Mouse (Mus musculus) kidney, adult 2 months (tissue): ENCODE measurements around the gene Wdr54. TPM values are rescaled to one million over a fixed set of nuclear protein-coding genes. Genes with fewer than 3 reads are reported as not detected.
A peak's percentile ranks its signal among the peaks of the same experiment; 100 is the strongest.

Source experiments
- DNase-seq: peaks from one replicate; pipeline ENCODE4 v3.0.0; 2021
- H3K27ac ChIP-seq: fragments of 200-500 bp; 2 replicates; pipeline ENCODE4 v1.5.1; 2012; ENCODE audit warnings: low read depth, low read length, control low read depth, inconsistent platforms; ENCODE audit not compliant: insufficient read depth
- H3K27me3 ChIP-seq: fragments of 200-500 bp; replicated peaks from 2 replicates; pipeline ENCODE4 v1.6.1; 2012; ENCODE audit warnings: mild to moderate bottlenecking, moderate library complexity, low read length, inconsistent platforms; ENCODE audit not compliant: control insufficient read depth, insufficient read depth
- H3K36me3 ChIP-seq: fragments of 200-500 bp; 2 replicates; pipeline ENCODE4 v1.6.1; 2012; ENCODE audit warnings: mild to moderate bottlenecking, moderate library complexity, low read length, inconsistent platforms; ENCODE audit not compliant: control insufficient read depth, insufficient read depth
- H3K4me1 ChIP-seq: fragments of 200-500 bp; 2 replicates; pipeline ENCODE4 v1.6.1; 2011; ENCODE audit warnings: low read length; ENCODE audit not compliant: control insufficient read depth, insufficient read depth
- H3K4me3 ChIP-seq: fragments of 200-500 bp; 2 replicates; pipeline ENCODE4 v1.5.1; 2011; ENCODE audit warnings: mild to moderate bottlenecking, low read depth, low read length, control low read depth; ENCODE audit not compliant: insufficient read depth
- CTCF ChIP-seq: fragments of 200-500 bp; conservative IDR thresholded peaks from 2 replicates; pipeline ENCODE4 v1.5.1; 2011; ENCODE audit warnings: low read depth, mild to moderate bottlenecking, control low read depth, low read length, moderate library complexity, mixed read lengths; ENCODE audit not compliant: insufficient read depth, insufficient read length
- POLR2A ChIP-seq: fragments of 200-500 bp; IDR thresholded peaks from one replicate; pipeline ENCODE4 v1.6.1; 2011; ENCODE audit warnings: low read depth, low read length, control low read depth
- WGBS: fragments of 180-500 bp; shearing (Covaris S2); methylation state at CpG from one replicate; pipeline ENCODE4 v1.1.7; 2018; 5-methylcytosine and 5-hydroxymethylcytosine counted together
- polyA plus RNA-seq: library from polyadenylated mRNA; depleted of rRNA; stranded (reverse); fragments of >200 nt; gene quantifications from 2 replicates; pipeline ENCODE4 v1.2.3, GENCODE M21; 2012; rRNA removed

The Wdr54 gene
- polyA plus RNA-seq: 4.4 and 4.7 TPM in 2 replicates

GRCm38 (mm10) chr6:83156259-83156684, at the start of gene Wdr54, which contains the start of gene 1700003E16Rik:
TSS of gene Wdr54 (minus strand) at chr6:83156397.
TSS of gene 1700003E16Rik (plus strand) at chr6:83156404.
- 2% methylated on average over 32 of the region's 32 CpGs for WGBS
- Histone ChIP-seq H3K4me3 (peak within 1 kb of the TSS; percentile 68), H3K27me3 (no peaks in the 10 kb centered on the region), H3K27ac (no peak within 1 kb of the TSS), H3K36me3 (no peaks in the 10 kb centered on the region), H3K4me1 (no peaks in the 10 kb centered on the region)
- TF ChIP-seq CTCF: no peak
- TF ChIP-seq POLR2A: no peak
- DNase-seq: peak; percentile 64

GRCm38 (mm10) chr6:83205851-83206250, 49.7 kb upstream of the Wdr54 start:
- H3K4me1 ChIP-seq: no peaks in the 10 kb centered on the region
- H3K27ac ChIP-seq: no peak overlapping the region
- H3K27me3 ChIP-seq: no peaks in the 10 kb centered on the region
- DNase-seq: no peak
- TF ChIP-seq POLR2A: no peak
- TF ChIP-seq CTCF: no peak
- WGBS: 88% methylated on average over 3 of the region's 3 CpGs
- no peak overlapping the region for H3K4me3 ChIP-seq
- no peaks in the 10 kb centered on the region for H3K36me3 ChIP-seq

GRCm38 (mm10) chr6:83203320-83203719, 47.1 kb upstream of the Wdr54 start:
- 91% methylated on average over 4 of the region's 4 CpGs for WGBS
- no peaks in the 10 kb centered on the region; the same call in none of the 2 replicates for H3K36me3 ChIP-seq
- TF ChIP-seq CTCF (no peak), POLR2A (no peak)
- no peak overlapping the region for H3K27ac ChIP-seq
- no peaks in the 10 kb centered on the region for H3K4me1 ChIP-seq
- H3K27me3 ChIP-seq: no peaks in the 10 kb centered on the region
- no peak overlapping the region for H3K4me3 ChIP-seq
- no peak for DNase-seq

- Histone ChIP-seq H3K4me3 (no peak overlapping the region), H3K27me3 (no peaks in the 10 kb centered on the region), H3K36me3 (peaks cover 2% of the 10 kb centered on the region), H3K27ac (no peak overlapping the region), H3K4me1 (no peaks in the 10 kb centered on the region)
- WGBS: 53% methylated on average over 15 of the region's 15 CpGs
- no peak for TF ChIP-seq POLR2A
- TF ChIP-seq CTCF: peak; percentile 33; the same call in 1 of the 2 replicates
- peak; percentile 67 for DNase-seq
These were observed 41.3 kb upstream of the Wdr54 start for GRCm38 (mm10) chr6:83197345-83198004.

- TF ChIP-seq POLR2A (no peak), CTCF (no peak)
- no peak for DNase-seq
- Histone ChIP-seq H3K4me3 (no peak overlapping the region), H3K27ac (no peak overlapping the region), H3K4me1 (no peaks in the 10 kb centered on the region), H3K36me3 (peaks cover 2% of the 10 kb centered on the region), H3K27me3 (no peaks in the 10 kb centered on the region)
- 89% methylated on average over 7 of the region's 7 CpGs for WGBS
These were observed 37.4 kb upstream of the Wdr54 start for GRCm38 (mm10) chr6:83193571-83193970.

GRCm38 (mm10) chr6:83186946-83187345, 30.7 kb upstream of the Wdr54 start:
- Histone ChIP-seq H3K4me1 (no peaks in the 10 kb centered on the region), H3K4me3 (no peak overlapping the region), H3K36me3 (peaks cover 2% of the 10 kb centered on the region; the same call in 1 of the 2 replicates), H3K27ac (no peak overlapping the region), H3K27me3 (no peaks in the 10 kb centered on the region)
- 90% methylated on average over 2 of the region's 2 CpGs for WGBS
- TF ChIP-seq POLR2A (no peak), CTCF (no peak)
- no peak for DNase-seq

GRCm38 (mm10) chr6:83185895-83186861, 30.0 kb upstream of the Wdr54 start:
- Histone ChIP-seq H3K36me3 (peaks cover 2% of the 10 kb centered on the region; the same call in 1 of the 2 replicates), H3K27me3 (no peaks in the 10 kb centered on the region), H3K27ac (no peak overlapping the region), H3K4me1 (no peaks in the 10 kb centered on the region), H3K4me3 (no peak overlapping the region)
- DNase-seq: peak; percentile 56
- WGBS: 45% methylated on average over 25 of the region's 25 CpGs
- TF ChIP-seq POLR2A: no peak
- TF ChIP-seq CTCF: no peak
